Mouse (Mus musculus): ENCODE measurements at regions not wholly inside any gene's neighbourhood (a gene's known extent, or its start where the extent isn't known, plus 50 kb on each side); places are given as distances from the start of the nearest gene placed in this dataset.

DNA sequence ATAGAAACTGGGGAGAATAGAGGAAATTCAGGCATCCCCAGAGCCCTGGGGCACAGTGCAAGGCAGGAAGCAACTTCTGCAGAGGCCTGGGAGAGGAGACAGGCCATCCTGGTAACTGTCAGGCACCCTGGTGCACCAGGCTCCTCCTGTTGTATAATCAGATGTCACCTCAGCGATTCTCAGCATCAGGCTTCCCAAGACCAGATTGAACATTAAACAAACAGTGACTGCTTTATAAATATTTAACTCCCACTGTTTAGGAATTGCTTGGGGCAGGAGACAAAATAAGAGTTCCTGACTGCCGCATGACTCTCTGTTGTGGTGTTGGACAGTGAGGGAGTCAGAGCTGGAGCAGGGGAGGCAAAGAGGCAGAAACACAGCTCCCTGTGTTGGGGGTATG lies 1210.1 kb upstream of the A1bg start:
- 39% methylated on average over 2 of the region's 2 CpGs for WGBS
- ATAC-seq, result no peak
- Histone ChIP-seq H3K9ac (ENCODE audit: low read depth, low read length) (no peak overlapping the region), H3K27ac (ENCODE audit: low read depth, low read length) (no peak overlapping the region), H3K4me3 (ENCODE audit: low read length) (no peak overlapping the region), H3K4me2 (ENCODE audit: low read length) (no peak overlapping the region), H3K27me3 (replicated peaks; ENCODE audit: control insufficient read depth, insufficient read depth, low read length) (no peaks in the 10 kb centered on the region), H3K36me3 (ENCODE audit: control insufficient read depth, insufficient read depth, low read length) (no peaks in the 10 kb centered on the region), H3K4me1 (ENCODE audit: control insufficient read depth, insufficient read depth, low read depth, low read length) (peaks cover 6% of the 10 kb centered on the region; the same call in 1 of the 2 replicates), H3K9me3 (ENCODE audit: control insufficient read depth, low read length) (no peaks in the 10 kb centered on the region)

DNA sequence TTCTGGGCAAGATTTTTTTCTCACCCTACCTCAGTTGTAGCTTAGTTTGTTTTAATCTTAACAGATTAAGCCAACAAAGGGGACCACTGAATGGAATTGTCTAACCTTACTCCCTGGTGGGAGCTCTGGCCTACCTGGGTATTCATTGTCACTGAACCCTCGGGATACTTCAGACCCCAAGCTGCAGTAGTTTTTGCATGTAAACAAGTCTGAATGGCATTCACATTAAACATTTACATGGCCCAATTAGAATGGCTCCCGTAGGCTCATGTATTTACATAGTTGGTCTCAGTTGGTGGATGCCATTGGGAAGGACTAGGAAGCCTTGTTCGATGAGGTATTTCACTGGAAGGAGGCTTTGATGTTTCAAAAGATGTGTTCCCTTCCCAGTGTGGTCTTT lies 1208.9 kb upstream of the A1bg start:
- no peak overlapping the region for H3K9ac ChIP-seq (ENCODE audit: low read depth, low read length)
- H3K4me3 ChIP-seq (ENCODE audit: low read length), result no peak overlapping the region
- no peak overlapping the region for H3K4me2 ChIP-seq (ENCODE audit: low read length)
- H3K27me3 ChIP-seq (replicated peaks; ENCODE audit: control insufficient read depth, insufficient read depth, low read length), result no peaks in the 10 kb centered on the region
- 52% methylated on average over 3 of the region's 3 CpGs for WGBS
- peaks cover 4% of the 10 kb centered on the region for H3K4me1 ChIP-seq (ENCODE audit: control insufficient read depth, insufficient read depth, low read depth, low read length)
- no peaks in the 10 kb centered on the region for H3K36me3 ChIP-seq (ENCODE audit: control insufficient read depth, insufficient read depth, low read length)
- no peak for ATAC-seq
- H3K27ac ChIP-seq (ENCODE audit: low read depth, low read length), result no peak overlapping the region
- no peaks in the 10 kb centered on the region for H3K9me3 ChIP-seq (ENCODE audit: control insufficient read depth, low read length)

DNA sequence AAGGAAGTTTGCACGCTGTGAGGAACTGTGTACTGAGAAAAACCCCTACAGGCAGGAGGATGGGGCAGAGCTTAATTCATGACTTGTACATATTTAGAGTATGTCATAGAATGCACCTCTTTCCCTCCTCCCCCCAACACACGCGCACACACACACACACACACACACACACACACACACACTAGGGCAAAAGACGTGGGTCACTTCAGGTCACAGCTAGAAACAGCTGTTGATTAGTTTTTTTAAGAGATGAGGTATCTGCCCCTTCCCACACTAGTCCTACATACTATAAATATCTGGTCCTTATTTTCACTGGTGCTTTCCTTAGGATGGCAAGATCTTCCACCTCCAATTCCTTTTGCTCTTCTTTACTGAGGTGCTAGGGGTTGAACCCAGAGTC lies 1207.7 kb upstream of the A1bg start:
- no peak for ATAC-seq
- Histone ChIP-seq H3K4me2 (ENCODE audit: low read length) (no peak overlapping the region), H3K4me3 (ENCODE audit: low read length) (no peak overlapping the region), H3K9ac (ENCODE audit: low read depth, low read length) (no peak overlapping the region), H3K4me1 (ENCODE audit: control insufficient read depth, insufficient read depth, low read depth, low read length) (peaks cover 4% of the 10 kb centered on the region), H3K36me3 (ENCODE audit: control insufficient read depth, insufficient read depth, low read length) (no peaks in the 10 kb centered on the region), H3K27me3 (replicated peaks; ENCODE audit: control insufficient read depth, insufficient read depth, low read length) (no peaks in the 10 kb centered on the region), H3K27ac (ENCODE audit: low read depth, low read length) (no peak overlapping the region), H3K9me3 (ENCODE audit: control insufficient read depth, low read length) (no peaks in the 10 kb centered on the region)
- 77% methylated on average over 2 of the region's 4 CpGs for WGBS

- ATAC-seq, result no peak
- H3K4me1 ChIP-seq (ENCODE audit: control insufficient read depth, insufficient read depth, low read depth, low read length), result peaks cover 4% of the 10 kb centered on the region
- WGBS, result 50% methylated on average over 11 of the region's 11 CpGs
Measured at GRCm38 (mm10) chr15:62128546-62129212, 1205.9 kb upstream of the A1bg start.

GRCm38 (mm10) chr15:62127602-62128158 lies 1204.9 kb upstream of the A1bg start:
- Histone ChIP-seq H3K36me3 (ENCODE audit: control insufficient read depth, insufficient read depth, low read length) (no peaks in the 10 kb centered on the region), H3K27ac (ENCODE audit: low read depth, low read length) (no peak overlapping the region), H3K4me3 (ENCODE audit: low read length) (no peak overlapping the region), H3K9ac (ENCODE audit: low read depth, low read length) (peak overlapping the region; percentile 23; the same call in 1 of the 2 replicates), H3K9me3 (ENCODE audit: control insufficient read depth, low read length) (no peaks in the 10 kb centered on the region), H3K4me1 (ENCODE audit: control insufficient read depth, insufficient read depth, low read depth, low read length) (peaks cover 4% of the 10 kb centered on the region), H3K27me3 (replicated peaks; ENCODE audit: control insufficient read depth, insufficient read depth, low read length) (no peaks in the 10 kb centered on the region), H3K4me2 (ENCODE audit: low read length) (no peak overlapping the region)
- ATAC-seq, result peak; percentile 52
- 35% methylated on average over 11 of the region's 11 CpGs for WGBS

More at GRCm38 (mm10) chr15:62128546-62129212, 1205.9 kb upstream of the A1bg start:
- no peaks in the 10 kb centered on the region for H3K36me3 ChIP-seq (ENCODE audit: control insufficient read depth, insufficient read depth, low read length)
- no peak overlapping the region for H3K4me2 ChIP-seq (ENCODE audit: low read length)
- H3K9ac ChIP-seq (ENCODE audit: low read depth, low read length), result no peak overlapping the region
- no peak overlapping the region for H3K27ac ChIP-seq (ENCODE audit: low read depth, low read length)
- H3K4me3 ChIP-seq (ENCODE audit: low read length), result no peak overlapping the region
- no peaks in the 10 kb centered on the region for H3K27me3 ChIP-seq (replicated peaks; ENCODE audit: control insufficient read depth, insufficient read depth, low read length)
- no peaks in the 10 kb centered on the region for H3K9me3 ChIP-seq (ENCODE audit: control insufficient read depth, low read length)

- H3K9me3 ChIP-seq (ENCODE audit: control insufficient read depth, low read length), result no peaks in the 10 kb centered on the region
- no peak overlapping the region for H3K27ac ChIP-seq (ENCODE audit: low read depth, low read length)
- H3K27me3 ChIP-seq (replicated peaks; ENCODE audit: control insufficient read depth, insufficient read depth, low read length), result no peaks in the 10 kb centered on the region
- H3K4me3 ChIP-seq (ENCODE audit: low read length), result no peak overlapping the region
- H3K9ac ChIP-seq (ENCODE audit: low read depth, low read length), result no peak overlapping the region
- no peak for ATAC-seq
- H3K4me1 ChIP-seq (ENCODE audit: control insufficient read depth, insufficient read depth, low read depth, low read length), result peaks cover 4% of the 10 kb centered on the region
- H3K4me2 ChIP-seq (ENCODE audit: low read length), result no peak overlapping the region
- no peaks in the 10 kb centered on the region for H3K36me3 ChIP-seq (ENCODE audit: control insufficient read depth, insufficient read depth, low read length)
- 73% methylated on average over 7 of the region's 7 CpGs for WGBS
Measured at GRCm38 (mm10) chr15:62125718-62126117, 1202.9 kb upstream of the A1bg start.

GRCm38 (mm10) chr15:62123756-62124155 lies 1200.9 kb upstream of the A1bg start:
- Histone ChIP-seq H3K9me3 (ENCODE audit: control insufficient read depth, low read length) (no peaks in the 10 kb centered on the region), H3K4me3 (ENCODE audit: low read length) (no peak overlapping the region), H3K9ac (ENCODE audit: low read depth, low read length) (no peak overlapping the region), H3K27me3 (replicated peaks; ENCODE audit: control insufficient read depth, insufficient read depth, low read length) (no peaks in the 10 kb centered on the region), H3K4me1 (ENCODE audit: control insufficient read depth, insufficient read depth, low read depth, low read length) (peaks cover 4% of the 10 kb centered on the region), H3K4me2 (ENCODE audit: low read length) (no peak overlapping the region), H3K36me3 (ENCODE audit: control insufficient read depth, insufficient read depth, low read length) (no peaks in the 10 kb centered on the region), H3K27ac (ENCODE audit: low read depth, low read length) (no peak overlapping the region)
- no peak for ATAC-seq
- 76% methylated on average over 4 of the region's 4 CpGs for WGBS

GRCm38 (mm10) chr15:62122265-62123023 lies 1199.6 kb upstream of the A1bg start:
- ATAC-seq, result no peak
- Histone ChIP-seq H3K27ac (ENCODE audit: low read depth, low read length) (no peak overlapping the region), H3K4me1 (ENCODE audit: control insufficient read depth, insufficient read depth, low read depth, low read length) (no peaks in the 10 kb centered on the region; the same call in 1 of the 2 replicates), H3K4me3 (ENCODE audit: low read length) (no peak overlapping the region), H3K4me2 (ENCODE audit: low read length) (no peak overlapping the region), H3K36me3 (ENCODE audit: control insufficient read depth, insufficient read depth, low read length) (no peaks in the 10 kb centered on the region), H3K27me3 (replicated peaks; ENCODE audit: control insufficient read depth, insufficient read depth, low read length) (no peaks in the 10 kb centered on the region), H3K9me3 (ENCODE audit: control insufficient read depth, low read length) (no peaks in the 10 kb centered on the region), H3K9ac (ENCODE audit: low read depth, low read length) (no peak overlapping the region)
- WGBS, result 92% methylated on average over 9 of the region's 9 CpGs

DNA sequence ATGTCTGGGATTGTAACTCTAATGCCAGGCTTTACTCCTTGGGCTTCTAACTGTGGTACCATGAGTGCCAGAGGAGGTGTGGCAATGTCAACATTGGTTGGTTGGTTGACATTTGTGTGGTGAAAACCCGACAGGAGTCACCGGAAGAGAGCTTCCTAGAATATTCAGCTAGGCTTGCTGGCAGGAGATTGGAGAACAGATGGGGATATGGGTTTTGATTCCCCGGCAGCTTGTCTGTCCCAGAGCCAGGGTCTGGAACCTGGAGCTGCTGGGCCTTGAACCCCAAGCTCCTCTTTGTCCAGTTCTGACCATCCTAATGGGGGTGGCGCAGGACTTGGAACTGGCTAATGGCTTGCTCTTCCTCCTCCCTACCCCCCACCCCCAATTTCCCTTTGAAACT lies 1198.9 kb upstream of the A1bg start:
- Histone ChIP-seq H3K27me3 (replicated peaks; ENCODE audit: control insufficient read depth, insufficient read depth, low read length) (no peaks in the 10 kb centered on the region), H3K36me3 (ENCODE audit: control insufficient read depth, insufficient read depth, low read length) (no peaks in the 10 kb centered on the region), H3K9me3 (ENCODE audit: control insufficient read depth, low read length) (no peaks in the 10 kb centered on the region), H3K9ac (ENCODE audit: low read depth, low read length) (no peak overlapping the region), H3K27ac (ENCODE audit: low read depth, low read length) (no peak overlapping the region), H3K4me3 (ENCODE audit: low read length) (no peak overlapping the region), H3K4me2 (ENCODE audit: low read length) (no peak overlapping the region), H3K4me1 (ENCODE audit: control insufficient read depth, insufficient read depth, low read depth, low read length) (no peaks in the 10 kb centered on the region)
- ATAC-seq, result no peak
- WGBS, result 79% methylated on average over 4 of the region's 4 CpGs
